Comparison of ENCODE assay signal across 10 mouse cellular contexts in genomic region chr17:8305801-8306200, GRCm38 (mm10). TPM values are rescaled to one million over a fixed set of nuclear protein-coding genes. Genes with fewer than 3 reads are reported as not detected.
DNase-seq lines count a peak whose midpoint lies in the region; ATAC-seq and TF ChIP-seq lines count a peak whose summit lies in the region.
"Had no signal": no experiment of that assay in that cellular context is flagged by ENCODE, and none has a peak within 500 bp of the region (broad histone marks: within the 10 kb centered on the region; RNA-seq: fewer than 3 reads in every experiment).

No protein-coding gene starts in this region.

- peak; percentile 75 for TF ChIP-seq EP300 in CH12.LX (IDR thresholded peaks at IDR 0.05; ENCODE audit: low read length)

- ATAC-seq in common myeloid progenitor, adult 5-6 weeks (replicated peaks; ENCODE audit: low read depth, poor library complexity, severe bottlenecking) = peak; percentile 34; the same call in 1 of the 2 replicates
- no peak for ATAC-seq in activated CD4-positive, CD25-positive, alpha-beta regulatory T cell, adult 4 months
- no peak for ATAC-seq in hindbrain, embryonic 14.5 days (ENCODE audit: low FRiP score)

- H3K9me3 ChIP-seq in CH12.LX (replicated peaks; ENCODE audit: low read length) = no peaks in the 10 kb centered on the region
- H3K9me3 ChIP-seq in hindbrain, embryonic 14.5 days (ENCODE audit: control insufficient read depth, low read length) = no peaks in the 10 kb centered on the region

- 0 out of 2 replicates have a peak overlapping the region, but pooled peaks have one; percentile 46 for H3K27ac ChIP-seq in CH12.LX (ENCODE audit: insufficient read depth, low read depth)
- no peak overlapping the region for H3K27ac ChIP-seq in hindbrain, embryonic 14.5 days

- H3K36me3 ChIP-seq in CH12.LX (replicated peaks in 1 of 2; ENCODE audit: control insufficient read depth in 1 of 2, insufficient read depth in 1 of 2, low read length in 1 of 2) = no peaks in the 10 kb centered on the region
- H3K36me3 ChIP-seq in hindbrain, embryonic 14.5 days (replicated peaks; ENCODE audit: control insufficient read depth, insufficient read depth) = no peaks in the 10 kb centered on the region

- H3K4me3 ChIP-seq in CH12.LX (replicated peaks in 1 of 3; ENCODE audit: low read depth in 2 of 3, low read length in 2 of 3, poor library complexity in 1 of 3) = no peak overlapping the region
- H3K4me3 ChIP-seq in hindbrain, embryonic 14.5 days (replicated peaks; ENCODE audit: low read length) = no peak overlapping the region

- peak; percentile 62 for TF ChIP-seq RAD21 in CH12.LX (IDR thresholded peaks at IDR 0.05; ENCODE audit: low read depth, low read length)

- no peak for TF ChIP-seq POLR2A in CH12.LX (IDR thresholded peaks at IDR 0.05; ENCODE audit: low read depth, low read length)

- peak; percentile 40 for DNase-seq in adrenal gland, postnatal 14 days
- no peak for DNase-seq in adrenal gland, adult 18-20 months (ENCODE audit: low spot score in 2 of 2)
- peak; percentile 27 for DNase-seq in layer of hippocampus, adult 11-12 months (ENCODE audit: low spot score)
- no peak for DNase-seq in layer of hippocampus, adult 8-10 months (ENCODE audit: low spot score in 2 of 2)
- peak; percentile 87 for DNase-seq in CH12.LX (ENCODE audit: extremely low read depth)
- no peak for DNase-seq in hindbrain, embryonic 14.5 days (ENCODE audit: low spot score)
- DNase-seq: gastrocnemius, postnatal 36 days; thymus, postnatal 36 days had no signal

- peaks cover 8 to 44% of the 10 kb centered on the region in 2 experiments; a peak in 3 of 4 replicates for H3K4me1 ChIP-seq in CH12.LX (ENCODE audit: control insufficient read depth in 1 of 2, insufficient read depth in 2 of 2)
- peaks cover 4% of the 10 kb centered on the region; the same call in 1 of the 2 replicates for H3K4me1 ChIP-seq in hindbrain, embryonic 14.5 days (replicated peaks; ENCODE audit: control insufficient read depth, insufficient read depth, low read length)

- no peaks in the 10 kb centered on the region for H3K27me3 ChIP-seq in CH12.LX (replicated peaks)
- H3K27me3 ChIP-seq in hindbrain, embryonic 14.5 days (ENCODE audit: control insufficient read depth, insufficient read depth, low read length) = no peaks in the 10 kb centered on the region

- in situ Hi-C loops in CH12.LX (cut with MboI; ENCODE audit: low pct_ligation_motif_present, low pct_unique_long_range_greater_than_20kb, low sequenced_read_pairs) = loop anchor here (10.0 kb wide), 1 partner anchor 111 kb away; no protein-coding TSS in a partner anchor

- WGBS in hindbrain, embryonic 14.5 days = 29% methylated on average over 3 of the region's 3 CpGs

- no peak overlapping the region for H3K9ac ChIP-seq in CH12.LX (ENCODE audit: insufficient read depth, low read depth)
- no peak overlapping the region for H3K9ac ChIP-seq in hindbrain, embryonic 14.5 days

- H3K4me2 ChIP-seq in CH12.LX (ENCODE audit: insufficient read depth, low read depth, poor library complexity, severe bottlenecking) = no peak overlapping the region
- H3K4me2 ChIP-seq in hindbrain, embryonic 14.5 days (replicated peaks) = no peak overlapping the region

- no peaks in the 10 kb centered on the region for H3K79me2 ChIP-seq in CH12.LX (replicated peaks; ENCODE audit: control insufficient read depth, extremely low read depth, insufficient read depth, poor library complexity, severe bottlenecking)

- dilution Hi-C loops in CH12.LX (cut with MboI; ENCODE audit: extremely low pct_ligation_motif_present, extremely low pct_unique_long_range_greater_than_20kb, low sequenced_read_pairs) = no loop called here

- peak; percentile 25 to 85; a peak in 2 of 4 replicates for TF ChIP-seq CTCF in CH12.LX (conservative IDR thresholded peaks at IDR 0.05 in 1 of 2, IDR thresholded peaks at IDR 0.05 in 1 of 2; ENCODE audit: low read depth in 2 of 2, low read length in 2 of 2)

TF ChIP-seq in CH12.LX, 34 proteins besides CTCF, POLR2A, EP300 and RAD21 (continues in another document):
- TF ChIP-seq UBTF (IDR thresholded peaks at IDR 0.05; ENCODE audit: low read depth, low read length) (no peak), CHD2 (IDR thresholded peaks at IDR 0.05; ENCODE audit: low read length) (no peak), TCF12 (IDR thresholded peaks at IDR 0.05; ENCODE audit: low read depth, low read length) (peak; percentile 44; the same call in 1 of the 2 replicates), USF2 (conservative IDR thresholded peaks at IDR 0.05; ENCODE audit: low read depth, low read length) (no peak), NRF1 (IDR thresholded peaks at IDR 0.05; ENCODE audit: low read depth, low read length) (no peak), GABPA (IDR thresholded peaks at IDR 0.05; ENCODE audit: insufficient replicate concordance, low read depth, low read length) (no peak), E2F4 (IDR thresholded peaks at IDR 0.05; ENCODE audit: insufficient replicate concordance, low read depth, low read length) (no peak), MYC (IDR thresholded peaks at IDR 0.05; ENCODE audit: low read depth, low read length) (peak; percentile 59; the same call in 1 of the 2 replicates), ETS1 (conservative IDR thresholded peaks at IDR 0.05; ENCODE audit: low read depth, low read length) (peak; percentile 71), KAT2A (IDR thresholded peaks at IDR 0.05; ENCODE audit: insufficient replicate concordance, low read length) (no peak), CHD1 (IDR thresholded peaks at IDR 0.05; ENCODE audit: low read depth, low read length) (no peak), ZNF384 (IDR thresholded peaks at IDR 0.05; ENCODE audit: low read depth, low read length) (no peak), SIN3A (IDR thresholded peaks at IDR 0.05; ENCODE audit: low read length) (no peak), RCOR1 (conservative IDR thresholded peaks at IDR 0.05; ENCODE audit: low read depth, low read length) (0 out of 2 replicates have a peak, but pooled peaks have one; percentile 41), BHLHE40 (IDR thresholded peaks at IDR 0.05; ENCODE audit: low read depth, low read length) (peak; percentile 71), TBP (conservative IDR thresholded peaks at IDR 0.05; ENCODE audit: low read depth, low read length) (no peak), MEF2A (IDR thresholded peaks at IDR 0.05; ENCODE audit: borderline replicate concordance, low read depth, low read length) (peak; percentile 74), JUND (conservative IDR thresholded peaks at IDR 0.05; ENCODE audit: low read depth, low read length) (peak; percentile 80), NELFE (IDR thresholded peaks at IDR 0.05; ENCODE audit: low read depth, low read length) (peak; percentile 19; the same call in 1 of the 2 replicates), MAFK (IDR thresholded peaks at IDR 0.05; ENCODE audit: insufficient replicate concordance, low read length) (no peak), HCFC1 (IDR thresholded peaks at IDR 0.05; ENCODE audit: low read depth, low read length) (peak; percentile 31; the same call in 1 of the 2 replicates), POLR2AphosphoS2 (IDR thresholded peaks at IDR 0.05; ENCODE audit: low read depth, low read length) (no peak)

RNA-seq across cellular contexts. Expression of gene Sft2d1, which starts 5.1 kb away (rescaled TPM):
- total RNA-seq in adrenal gland, postnatal 14 days (2021) = 37.7 and 40.5 TPM in 2 replicates
- total RNA-seq in adrenal gland, adult 18-20 months (2021) = 10 to 100 TPM; 38.1 to 43.2 TPM
- total RNA-seq in layer of hippocampus, adult 8-10 months (2022) = 10 to 100 TPM; 47.5 to 81.2 (median 63.8) TPM
- 63.4 and 71.7 TPM in 2 replicates for total RNA-seq in CH12.LX (2012; rRNA removed)
- 121 and 127 TPM in 2 replicates for total RNA-seq in CH12.LX (2014; rRNA removed)
- polyA plus RNA-seq in CH12.LX (2012; ENCODE audit: insufficient read length, low read depth) = 63.8 and 75.1 TPM in 2 replicates
- total RNA-seq in common myeloid progenitor, adult 5-6 weeks (2017) = 20.8 and 32.2 TPM in 2 replicates
- 100 to 1,000 TPM; 122 to 128 TPM for polyA plus RNA-seq in activated CD4-positive, CD25-positive, alpha-beta regulatory T cell, adult 4 months (2017; shearing (Covaris generic))
- polyA plus RNA-seq in hindbrain, embryonic 14.5 days (2014; fragmentation: Nextera tagmentation; extraction: Ambion mirVana) = 152 and 175 TPM in 2 replicates

RNA-seq across cellular contexts. Expression of gene Mpc1, which starts 23.1 kb away (rescaled TPM):
- 356 and 378 TPM in 2 replicates for total RNA-seq in adrenal gland, postnatal 14 days (2021)
- total RNA-seq in adrenal gland, adult 18-20 months (2021) = 100 to 1,000 TPM; 319 to 746 TPM
- 100 to 1,000 TPM; 144 to 156 (median 145) TPM for total RNA-seq in layer of hippocampus, adult 8-10 months (2022)
- 60.4 and 66.7 TPM in 2 replicates for total RNA-seq in CH12.LX (2012; rRNA removed)
- total RNA-seq in CH12.LX (2014; rRNA removed) = 232 and 250 TPM in 2 replicates
- 75.4 and 77.4 TPM in 2 replicates for polyA plus RNA-seq in CH12.LX (2012; ENCODE audit: insufficient read length, low read depth)
- 113 TPM in 2 replicates for total RNA-seq in common myeloid progenitor, adult 5-6 weeks (2017)
- 100 to 1,000 TPM; 223 to 231 TPM for polyA plus RNA-seq in activated CD4-positive, CD25-positive, alpha-beta regulatory T cell, adult 4 months (2017; shearing (Covaris generic))
- 380 and 389 TPM in 2 replicates for polyA plus RNA-seq in hindbrain, embryonic 14.5 days (2014; fragmentation: Nextera tagmentation; extraction: Ambion mirVana)

RNA-seq across cellular contexts. Expression of gene Prr18, which starts 31.5 kb away (rescaled TPM):
- 0.33 and 0.41 TPM in 2 replicates for total RNA-seq in adrenal gland, postnatal 14 days (2021)
- under 1 TPM; 0.30 to 0.35 TPM for total RNA-seq in adrenal gland, adult 18-20 months (2021)
- total RNA-seq in layer of hippocampus, adult 8-10 months (2022) = 10 to 100 TPM; 20.0 to 30.2 (median 27.0) TPM
- total RNA-seq in CH12.LX (2012; rRNA removed) = 0.08 TPM in 1 of 2 replicates, not detected in the other
- 0.07 and 0.12 TPM in 2 replicates for total RNA-seq in CH12.LX (2014; rRNA removed)
- 0.07 TPM in 1 of 2 replicates, not detected in the other for polyA plus RNA-seq in CH12.LX (2012; ENCODE audit: insufficient read length, low read depth)
- 0.32 and 0.34 TPM in 2 replicates for total RNA-seq in common myeloid progenitor, adult 5-6 weeks (2017)
- under 1 TPM in 1 of 2 experiments, not detected in 1; 0.13 TPM for polyA plus RNA-seq in activated CD4-positive, CD25-positive, alpha-beta regulatory T cell, adult 4 months (2017; shearing (Covaris generic))
- polyA plus RNA-seq in hindbrain, embryonic 14.5 days (2014; fragmentation: Nextera tagmentation; extraction: Ambion mirVana) = 20.9 and 22.7 TPM in 2 replicates

RNA-seq across cellular contexts. Expression of gene T2, which starts 50.0 kb away (rescaled TPM):
- total RNA-seq in adrenal gland, postnatal 14 days (2021) = not detected in 2 replicates
- not detected for total RNA-seq in adrenal gland, adult 18-20 months (2021)
- 1 to 10 TPM in 3 of 4 experiments, under 1 TPM in 1; 0.96 to 1.7 (median 1.3) TPM for total RNA-seq in layer of hippocampus, adult 8-10 months (2022)
- total RNA-seq in CH12.LX (2012; rRNA removed) = not detected in 2 replicates
- total RNA-seq in CH12.LX (2014; rRNA removed) = not detected in 2 replicates
- not detected in 2 replicates for polyA plus RNA-seq in CH12.LX (2012; ENCODE audit: insufficient read length, low read depth)
- total RNA-seq in common myeloid progenitor, adult 5-6 weeks (2017) = not detected in 2 replicates
- polyA plus RNA-seq in activated CD4-positive, CD25-positive, alpha-beta regulatory T cell, adult 4 months (2017; shearing (Covaris generic)) = under 1 TPM in 1 of 2 experiments, not detected in 1; 0.63 TPM
- polyA plus RNA-seq in hindbrain, embryonic 14.5 days (2014; fragmentation: Nextera tagmentation; extraction: Ambion mirVana) = 0.31 and 0.53 TPM in 2 replicates
- total RNA-seq: gastrocnemius, postnatal 36 days had no signal

Comparison
In these comparisons a context has a peak if more than half of its experiments do, and no peak if none do; other contexts are left out.
1. DNase-seq: peak in adrenal gland, postnatal 14 days (single experiment), layer of hippocampus, adult 11-12 months (single experiment) and CH12.LX (single experiment); none in adrenal gland, adult 18-20 months (0 of 2), layer of hippocampus, adult 8-10 months (0 of 2) and hindbrain, embryonic 14.5 days (single experiment).
2. RNA of gene Prr18, which starts 31.5 kb away (total RNA-seq): 20.0 to 30.2 TPM in layer of hippocampus, adult 8-10 months; 0.30 to 0.35 TPM in adrenal gland, adult 18-20 months, 0.33 to 0.41 TPM in adrenal gland, postnatal 14 days, 0.32 to 0.34 TPM in common myeloid progenitor, adult 5-6 weeks and 0.07 to 0.12 TPM in CH12.LX; every median in the first group is over 10 times any median in the second.